Mouse (Mus musculus): ENCODE measurements around the gene Nutf2-ps1. TPM values are rescaled to one million over a fixed set of nuclear protein-coding genes. Genes with fewer than 3 reads are reported as not detected.

Gene Nutf2-ps1
- total RNA-seq, 2 experiments from 2014 or later = 49.2 to 59.9 TPM

DNA sequence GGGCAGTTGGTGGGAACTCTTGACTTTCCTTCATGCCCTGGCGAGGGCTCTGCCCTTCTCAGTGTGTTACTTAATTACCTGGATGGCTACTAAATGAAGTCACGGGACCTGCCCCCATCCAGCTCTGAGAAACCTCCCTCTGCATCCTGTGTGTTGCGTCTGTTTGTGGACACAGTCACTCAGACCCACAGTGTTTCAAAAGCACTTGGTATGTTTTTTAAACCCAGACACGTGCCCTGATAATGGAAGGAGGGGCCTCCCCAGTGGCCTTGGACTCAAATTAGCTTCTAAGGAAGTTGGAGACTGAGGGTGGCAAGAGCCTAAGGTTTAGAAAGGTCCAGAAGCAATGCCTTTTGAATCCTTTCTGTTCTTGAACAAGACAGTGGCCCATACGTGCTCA lies 50.1 kb downstream of the Nutf2-ps1 start:
- intact Hi-C loops (cut with DNase I) = no loop called here
- no peak for DNase-seq (ENCODE audit: low spot score in 2 of 2)

Other genes with a start within 250 kb of the Nutf2-ps1 start
- not detected for gene Gm10197, start 217.3 kb downstream of the Nutf2-ps1 start, total RNA-seq (2021)
- gene Smndc1, start 198.5 kb downstream of the Nutf2-ps1 start, total RNA-seq (2021) = 10 to 100 TPM; 35.3 to 36.2 TPM
- 10 to 100 TPM in 1 of 2 experiments, 1 to 10 TPM in 1; 9.1 to 10.6 TPM for gene Dusp5, start 60.0 kb downstream of the Nutf2-ps1 start, total RNA-seq (2021)
- 10 to 100 TPM; 31.6 to 33.7 TPM for gene Smc3, start 11.3 kb upstream of the Nutf2-ps1 start, total RNA-seq (2021)
- gene Rbm20, start 88.2 kb upstream of the Nutf2-ps1 start, total RNA-seq (2021) = 1 to 10 TPM; 2.9 to 3.8 TPM